Mouse (Mus musculus): ENCODE data around the gene Pip4k2b. TPM values are rescaled to one million over a fixed set of nuclear protein-coding genes. Genes with fewer than 3 reads are reported as not detected.

Pip4k2b gene
- 28.9 and 33.1 TPM in 2 replicates for polyA plus RNA-seq (2012; ENCODE audit: low replicate concordance)

DNA sequence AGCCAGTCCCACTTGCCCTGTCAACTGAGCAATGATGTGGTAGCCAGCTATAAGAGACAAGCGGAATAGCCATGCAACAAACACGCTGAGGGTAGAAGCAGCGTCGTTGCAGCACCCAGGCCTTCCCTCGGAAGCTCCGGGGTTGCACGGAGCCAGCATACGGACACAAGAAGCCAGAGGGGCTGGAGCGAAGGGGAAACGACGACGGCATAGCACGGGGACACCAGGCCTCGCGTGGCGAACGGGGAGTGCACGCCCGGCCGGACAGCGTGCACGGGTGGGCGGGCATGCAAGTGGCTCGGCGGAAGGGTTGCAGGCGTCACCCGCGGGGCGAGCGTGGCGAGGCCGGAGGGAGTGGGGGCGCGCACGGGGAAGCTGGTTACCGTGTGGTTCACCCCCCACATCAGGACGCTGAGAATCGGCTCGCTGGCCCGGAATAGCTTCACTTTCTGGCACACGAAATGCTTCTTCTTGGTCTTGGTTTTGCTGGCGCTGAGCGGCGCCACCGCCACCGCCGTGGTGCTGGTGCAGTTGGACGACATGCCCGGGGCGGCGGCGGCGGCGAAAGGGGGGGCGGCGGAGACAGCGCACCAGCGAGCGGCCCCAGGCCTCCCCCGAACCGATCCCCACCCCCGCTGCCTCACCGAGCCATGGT, at the start of gene Pip4k2b:
TSS of gene Pip4k2b (minus strand) at position 642 of the 655 bp plus-strand sequence.

DNA sequence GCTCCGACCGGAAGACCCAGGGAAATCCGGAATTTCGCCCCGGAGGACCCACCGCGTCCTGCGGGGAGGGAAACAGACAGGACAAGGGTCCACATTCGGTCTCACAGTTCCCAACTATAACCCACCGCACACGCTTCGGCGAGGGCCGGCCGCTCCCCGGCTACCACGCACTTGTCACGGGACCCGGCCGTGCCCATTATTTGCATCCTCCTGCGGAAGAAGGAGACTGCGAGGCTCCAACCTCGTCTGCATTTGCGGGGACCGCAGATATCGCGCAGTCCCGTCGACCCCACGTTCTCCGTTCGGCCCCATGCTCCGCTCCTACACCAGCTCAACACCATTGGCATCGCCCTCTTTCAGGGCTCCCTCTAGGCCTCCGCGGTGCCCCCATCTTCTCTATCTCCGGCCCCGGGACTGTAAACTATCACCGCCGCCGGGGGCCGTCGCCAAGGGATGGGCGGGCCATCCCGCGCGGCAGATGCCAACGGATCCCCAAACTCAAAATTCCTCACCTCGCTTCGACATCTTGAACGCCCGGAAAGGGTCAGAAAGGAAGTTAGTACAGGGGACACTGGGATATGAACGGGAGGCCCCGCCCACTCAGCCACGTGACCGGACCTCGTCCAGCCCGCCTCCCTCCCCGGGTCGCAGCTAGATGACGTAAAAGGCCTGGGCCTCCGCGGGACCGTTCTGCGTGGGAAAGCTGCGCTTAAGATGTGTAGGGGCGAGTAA, 37.5 kb upstream of the Pip4k2b start, which contains the start of gene Rpl23:
TSS of gene Rpl23 (minus strand) at position 606 of the 732 bp plus-strand sequence.

DNA sequence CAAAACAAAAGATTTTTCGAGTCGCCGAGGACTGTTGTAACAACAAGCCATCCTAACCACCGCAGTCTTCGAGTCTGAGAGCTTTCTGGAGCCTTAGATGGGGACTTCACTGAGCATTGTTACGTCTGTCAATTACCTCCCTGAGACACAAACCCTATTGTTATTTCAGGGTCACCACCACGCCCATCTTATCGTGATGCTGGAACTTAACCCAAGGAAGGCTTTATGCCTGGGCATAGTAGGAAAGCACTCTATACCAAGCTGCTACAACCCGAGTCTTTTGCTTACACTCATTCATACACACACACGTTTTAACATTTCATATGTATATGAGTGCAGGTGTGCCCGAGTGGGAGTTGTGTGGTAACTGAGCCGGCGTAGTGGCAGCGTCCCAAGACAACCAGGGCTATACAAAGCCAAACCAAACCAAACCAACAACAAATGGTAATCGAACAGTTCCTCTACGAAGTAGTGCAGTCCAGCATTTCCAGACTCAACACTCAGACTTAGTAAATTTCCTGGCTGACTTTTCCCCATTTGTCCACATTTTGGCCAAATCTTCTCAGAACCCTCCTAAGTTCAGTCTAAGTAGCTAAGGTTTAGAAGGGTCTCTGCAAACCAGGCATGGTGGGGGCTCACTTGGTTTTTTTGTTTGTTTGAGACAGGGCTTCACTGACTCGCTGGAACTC, 31.4 kb upstream of the Pip4k2b start, which contains the start of gene 1700001P01Rik:
TSS of gene 1700001P01Rik (minus strand) at position 111 of the 689 bp plus-strand sequence.

DNA sequence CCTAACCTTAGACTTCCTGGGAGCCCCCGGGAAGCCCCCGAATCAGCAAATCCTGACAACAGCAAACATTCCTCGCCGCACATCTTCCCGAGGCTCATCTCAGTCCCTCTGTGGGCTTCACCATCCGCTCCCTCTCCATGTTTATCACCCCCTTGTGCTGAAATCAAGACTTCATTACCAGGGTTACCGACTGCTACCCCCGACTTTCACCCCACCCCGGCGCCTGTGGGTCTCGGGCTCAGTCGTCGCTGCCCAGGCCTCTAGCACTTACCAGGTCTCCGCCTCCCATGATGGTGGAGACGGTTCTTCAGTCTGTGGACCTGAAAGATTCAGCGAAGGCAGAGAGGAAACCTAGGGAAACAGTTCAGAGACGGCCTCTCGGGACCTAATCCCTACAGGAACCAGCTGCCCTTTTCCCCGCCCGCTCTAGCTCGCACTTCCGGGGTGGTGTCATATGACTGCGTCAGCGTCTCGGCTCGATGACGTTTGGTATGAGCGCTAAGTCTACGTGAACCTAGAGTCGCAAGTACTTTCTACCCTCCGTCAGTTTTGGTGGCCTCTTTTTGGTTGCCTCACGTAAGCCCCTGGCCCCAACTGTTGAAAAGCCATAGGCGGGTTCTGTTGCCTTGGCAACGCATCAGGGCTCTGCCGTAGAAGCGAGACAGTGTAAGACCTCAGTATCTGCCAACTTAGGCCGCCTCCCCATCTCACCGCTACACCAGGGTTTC, 21.8 kb upstream of the Pip4k2b start, which contains the start of gene Cwc25:
TSS of gene Cwc25 (minus strand) at position 403 of the 728 bp plus-strand sequence.

DNA sequence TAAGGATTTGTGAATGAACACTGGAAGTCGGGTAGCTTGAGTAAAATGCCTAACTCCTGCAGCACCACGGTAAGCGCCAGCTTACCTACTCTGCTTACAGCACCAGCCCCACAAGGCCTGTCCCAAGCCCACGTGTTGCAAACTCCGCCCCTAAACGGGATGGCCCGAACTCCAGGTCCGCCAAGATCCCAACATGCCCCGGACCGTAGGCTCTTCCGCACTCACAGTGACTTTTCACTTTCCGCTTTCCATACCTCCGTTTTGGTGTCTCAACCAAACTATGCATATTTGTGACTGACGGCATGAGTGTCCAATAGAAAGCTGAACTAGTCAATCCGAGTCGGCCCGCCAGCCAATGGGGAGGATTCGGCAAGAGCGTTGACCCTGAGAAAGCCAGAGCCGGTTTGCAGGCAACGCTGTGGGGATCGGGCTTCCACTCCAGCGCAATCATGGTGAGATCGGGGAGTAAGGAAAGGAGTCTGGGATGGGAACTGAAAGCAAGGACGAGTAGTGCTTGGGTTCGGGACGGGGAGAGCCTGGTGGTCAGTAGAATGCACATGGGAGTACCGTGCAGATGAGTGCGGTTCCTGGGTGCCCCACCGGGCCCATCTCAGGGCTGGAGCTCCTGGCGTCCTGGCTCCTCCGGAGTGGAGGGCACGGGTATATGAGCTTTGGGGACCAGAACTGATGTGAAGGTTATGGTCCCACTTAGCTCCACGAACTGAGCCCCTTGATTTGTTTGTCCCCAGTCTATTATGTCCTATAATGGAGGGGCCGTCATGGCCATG, 41.3 kb downstream of the Pip4k2b start, which contains the start of gene Psmb3:
TSS of gene Psmb3 (plus strand) at position 361 of the 788 bp plus-strand sequence.

DNA sequence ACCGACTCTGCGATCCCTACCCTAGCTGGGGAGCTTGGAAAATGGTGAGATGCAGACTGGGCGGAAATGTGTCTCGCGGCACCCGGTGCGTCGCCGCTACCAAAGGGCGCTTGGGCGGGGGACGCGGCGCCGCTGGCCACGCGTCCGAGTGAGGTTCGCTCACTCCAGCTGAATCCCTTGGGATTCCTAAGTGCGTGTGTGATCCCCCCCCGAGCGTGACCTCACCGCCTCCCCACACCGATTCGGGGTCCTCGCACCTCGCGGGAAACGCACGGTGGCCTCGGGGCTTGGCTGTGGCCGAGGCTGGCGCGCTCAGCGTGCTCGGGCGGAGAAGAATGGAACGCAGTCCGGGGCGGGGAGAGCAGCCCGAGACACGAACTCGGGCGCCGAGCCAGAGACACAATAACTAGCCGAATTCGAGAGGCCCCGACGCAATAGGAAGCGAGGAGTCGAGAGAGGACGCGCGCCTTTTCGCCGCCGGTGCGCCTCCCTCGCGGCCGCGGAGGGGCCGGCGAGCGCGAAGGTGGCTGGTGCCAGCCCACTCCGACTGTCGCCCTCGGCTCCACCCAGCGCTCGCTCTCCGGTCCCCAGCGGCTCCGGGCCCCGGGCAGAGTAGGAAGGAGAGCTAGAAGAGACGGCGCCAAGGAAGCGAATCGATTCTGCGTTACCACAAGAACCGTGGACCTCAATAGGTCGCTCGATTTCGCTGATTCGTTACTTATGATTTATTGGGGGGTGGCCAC, 44.3 kb downstream of the Pip4k2b start, which contains the start of gene Pcgf2:
TSS of gene Pcgf2 (minus strand) at position 495 of the 743 bp plus-strand sequence.

DNA sequence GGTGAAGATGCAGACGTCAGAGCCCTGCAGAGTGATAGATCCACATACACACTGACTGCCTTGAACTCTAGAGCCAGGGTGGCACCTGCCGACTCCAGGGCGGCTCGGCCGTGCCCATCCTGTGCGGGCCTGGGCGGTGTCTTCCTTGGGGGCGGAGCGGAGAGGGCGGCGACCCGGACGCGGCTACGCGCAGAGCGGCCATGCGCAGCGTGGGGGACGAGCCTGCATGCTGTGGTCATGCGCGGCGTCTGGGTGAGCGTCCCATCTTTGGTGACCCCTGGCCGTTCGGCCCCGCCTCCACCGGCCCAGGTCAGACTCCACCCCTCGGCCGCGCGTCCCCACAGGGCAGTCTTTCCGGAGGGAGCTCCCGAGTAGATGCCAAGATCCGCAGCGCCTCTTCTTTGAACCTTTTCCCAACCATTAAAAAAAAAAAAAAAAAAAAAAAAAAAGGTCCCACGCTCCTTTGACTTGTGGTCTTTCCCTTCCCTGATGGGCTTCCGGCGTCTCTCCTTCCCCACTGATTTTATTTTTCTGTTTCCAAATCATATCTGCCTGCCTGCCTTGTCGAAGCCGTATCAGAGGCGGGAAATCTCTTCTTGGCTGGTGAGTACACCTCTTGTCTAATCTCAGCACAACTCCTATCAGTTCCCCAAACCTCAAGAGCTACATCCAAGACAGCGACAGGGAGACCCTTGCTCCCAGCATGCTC, 58.7 kb downstream of the Pip4k2b start, which contains the start of gene Cisd3:
TSS of gene Cisd3 (plus strand) at position 214 of the 709 bp plus-strand sequence.

Other genes starting within 250 kb of the Pip4k2b start
- gene 4933428G20Rik, start 244.4 kb downstream of the Pip4k2b start, polyA plus RNA-seq (2012; ENCODE audit: low replicate concordance): not detected in 2 replicates
- 0.37 and 1.2 TPM in 2 replicates for gene Srcin1, start 168.5 kb downstream of the Pip4k2b start, polyA plus RNA-seq (2012; ENCODE audit: low replicate concordance)
- gene Epop, start 115.0 kb downstream of the Pip4k2b start, polyA plus RNA-seq (2012; ENCODE audit: low replicate concordance): 32.1 and 80.1 TPM in 2 replicates
- gene Mllt6, start 81.3 kb downstream of the Pip4k2b start, polyA plus RNA-seq (2012; ENCODE audit: low replicate concordance): 210 and 328 TPM in 2 replicates
- 3.5 and 10.2 TPM in 2 replicates for gene Cisd3, start 58.9 kb downstream of the Pip4k2b start, polyA plus RNA-seq (2012; ENCODE audit: low replicate concordance)
- gene Pcgf2, start 44.2 kb downstream of the Pip4k2b start, polyA plus RNA-seq (2012; ENCODE audit: low replicate concordance): 13.2 and 62.7 TPM in 2 replicates
- 12.3 and 135 TPM in 2 replicates for gene Psmb3, start 41.3 kb downstream of the Pip4k2b start, polyA plus RNA-seq (2012; ENCODE audit: low replicate concordance)
- gene Cwc25, start 21.9 kb upstream of the Pip4k2b start, polyA plus RNA-seq (2012; ENCODE audit: low replicate concordance): 18.5 and 25.8 TPM in 2 replicates
- not detected in 2 replicates for gene 1700001P01Rik, start 31.2 kb upstream of the Pip4k2b start, polyA plus RNA-seq (2012; ENCODE audit: low replicate concordance)
- gene Rpl23, start 37.7 kb upstream of the Pip4k2b start, polyA plus RNA-seq (2012; ENCODE audit: low replicate concordance): 53.7 and 191 TPM in 2 replicates
- 121 and 395 TPM in 2 replicates for gene Lasp1, start 54.3 kb upstream of the Pip4k2b start, polyA plus RNA-seq (2012; ENCODE audit: low replicate concordance)
- gene B230217C12Rik, start 96.1 kb upstream of the Pip4k2b start, polyA plus RNA-seq (2012; ENCODE audit: low replicate concordance): 0.58 and 0.85 TPM in 2 replicates
- gene Fbxo47, start 139.4 kb upstream of the Pip4k2b start, polyA plus RNA-seq (2012; ENCODE audit: low replicate concordance): 0.12 TPM in 1 of 2 replicates, not detected in the other
- 3.5 and 4.8 TPM in 2 replicates for gene Plxdc1, start 241.7 kb upstream of the Pip4k2b start, polyA plus RNA-seq (2012; ENCODE audit: low replicate concordance)

Measured in hematopoietic multipotent progenitor cell, adult 10-12 weeks (in vitro differentiated cells).